ENCODE assay signal across 10 mouse cellular contexts in genomic region chr11:115071015-115071551, GRCm38 (mm10). TPM values are rescaled to one million over a fixed set of nuclear protein-coding genes. Genes with fewer than 3 reads are reported as not detected.
DNase-seq lines count a peak whose midpoint lies in the region; ATAC-seq lines count a peak whose summit lies in the region.
"Had no signal": no experiment of that assay in that cellular context is flagged by ENCODE, and none has a peak within 500 bp of the region (broad histone marks: within the 10 kb centered on the region; RNA-seq: fewer than 3 reads in every experiment).

No protein-coding gene starts in this region.

- H3K4me1 ChIP-seq in heart, embryonic 12.5 days (replicated peaks) = peaks cover 12% of the 10 kb centered on the region
- no peaks in the 10 kb centered on the region for H3K4me1 ChIP-seq in forebrain, embryonic 14.5 days (ENCODE audit: control insufficient read depth, insufficient read depth, low read length)
- H3K4me1 ChIP-seq in midbrain, embryonic 12.5 days = peaks cover 18% of the 10 kb centered on the region

- no peak overlapping the region for H3K4me3 ChIP-seq in heart, embryonic 12.5 days
- no peak overlapping the region for H3K4me3 ChIP-seq in forebrain, embryonic 14.5 days (ENCODE audit: low read depth, low read length)
- H3K4me3 ChIP-seq in midbrain, embryonic 12.5 days = no peak overlapping the region

- 14% methylated on average over 9 of the region's 9 CpGs for WGBS in heart, embryonic 12.5 days
- 14% methylated on average over 9 of the region's 9 CpGs for WGBS in forebrain, embryonic 14.5 days
- 9% methylated on average over 9 of the region's 9 CpGs for WGBS in midbrain, embryonic 12.5 days

- H3K9me3 ChIP-seq in heart, embryonic 12.5 days (replicated peaks) = no peaks in the 10 kb centered on the region
- H3K9me3 ChIP-seq in forebrain, embryonic 14.5 days (replicated peaks; ENCODE audit: control insufficient read depth, low read length) = no peaks in the 10 kb centered on the region
- no peaks in the 10 kb centered on the region for H3K9me3 ChIP-seq in midbrain, embryonic 12.5 days

- no peak for DNase-seq in heart, adult 18-20 months
- peak; percentile 73 for DNase-seq in Muller cell, postnatal 12 days (ENCODE audit: inconsistent ontology term)
- DNase-seq in forebrain, embryonic 14.5 days (ENCODE audit: low spot score) = no peak
- no peak for DNase-seq in ovary, adult 18-20 months (ENCODE audit: low spot score)
- no peak for DNase-seq in natural killer cell, adult 2 months (ENCODE audit: low spot score in 2 of 2)
- DNase-seq: cerebellum, adult 8-10 months had no signal

- H3K9ac ChIP-seq in heart, embryonic 12.5 days = no peak overlapping the region
- no peak overlapping the region for H3K9ac ChIP-seq in forebrain, embryonic 14.5 days (ENCODE audit: low read length)
- no peak overlapping the region for H3K9ac ChIP-seq in midbrain, embryonic 12.5 days (replicated peaks)

- no peak for ATAC-seq in heart, embryonic 12.5 days (ENCODE audit: insufficient number of reproducible peaks, low FRiP score)
- no peak for ATAC-seq in forebrain, embryonic 14.5 days
- ATAC-seq in midbrain, embryonic 12.5 days (ENCODE audit: low FRiP score, low read depth) = no peak
- no peak for ATAC-seq in cerebellum, adult (ENCODE audit: insufficient number of reproducible peaks, low FRiP score, low TSS enrichment)

- H3K36me3 ChIP-seq in heart, embryonic 12.5 days = no peaks in the 10 kb centered on the region
- no peaks in the 10 kb centered on the region for H3K36me3 ChIP-seq in forebrain, embryonic 14.5 days (ENCODE audit: control insufficient read depth, insufficient read depth, low read length)
- H3K36me3 ChIP-seq in midbrain, embryonic 12.5 days = no peaks in the 10 kb centered on the region

- peak overlapping the region; percentile 26 for H3K4me2 ChIP-seq in heart, embryonic 12.5 days
- peak overlapping the region; percentile 16; the same call in 1 of the 2 replicates for H3K4me2 ChIP-seq in forebrain, embryonic 14.5 days (ENCODE audit: low read length)
- peak overlapping the region; percentile 35 for H3K4me2 ChIP-seq in midbrain, embryonic 12.5 days (replicated peaks)

- H3K27ac ChIP-seq in heart, embryonic 12.5 days (ENCODE audit: poor library complexity, severe bottlenecking) = no peak overlapping the region
- H3K27ac ChIP-seq in forebrain, embryonic 14.5 days (ENCODE audit: low read depth, low read length) = no peak overlapping the region
- H3K27ac ChIP-seq in midbrain, embryonic 12.5 days (replicated peaks) = 0 out of 2 replicates have a peak overlapping the region, but pooled peaks have one; percentile 20

- 0 out of 2 replicates have a peak, but pooled peaks cover 4% of the 10 kb centered on the region for H3K27me3 ChIP-seq in heart, embryonic 12.5 days (replicated peaks)
- H3K27me3 ChIP-seq in forebrain, embryonic 14.5 days (replicated peaks; ENCODE audit: control insufficient read depth, insufficient read depth, low read length) = no peaks in the 10 kb centered on the region
- peaks cover 61% of the 10 kb centered on the region for H3K27me3 ChIP-seq in midbrain, embryonic 12.5 days

RNA-seq across cellular contexts. Expression of gene Cd300e, which starts 9.1 kb away (rescaled TPM):
- not detected in 2 replicates for polyA plus RNA-seq in heart, embryonic 12.5 days (2016; fragmentation: Nextera tagmentation; extraction: Ambion mirVana)
- total RNA-seq in heart, adult 18-20 months (2021) = under 1 TPM; 0.25 to 0.39 TPM
- not detected in 2 replicates for polyA plus RNA-seq in forebrain, embryonic 14.5 days (2014; fragmentation: Nextera tagmentation; extraction: Ambion mirVana)
- not detected in 2 replicates for polyA plus RNA-seq in midbrain, embryonic 12.5 days (2016; fragmentation: Nextera tagmentation; extraction: Ambion mirVana)
- total RNA-seq: layer of hippocampus, postnatal 25 days had no signal

RNA-seq across cellular contexts. Expression of gene Rab37, which starts 20.1 kb away (rescaled TPM):
- 1.8 TPM in 2 replicates for polyA plus RNA-seq in heart, embryonic 12.5 days (2016; fragmentation: Nextera tagmentation; extraction: Ambion mirVana)
- 1 to 10 TPM in 1 of 2 experiments, under 1 TPM in 1; 0.50 to 1.2 TPM for total RNA-seq in heart, adult 18-20 months (2021)
- 0.45 and 0.57 TPM in 2 replicates for polyA plus RNA-seq in forebrain, embryonic 14.5 days (2014; fragmentation: Nextera tagmentation; extraction: Ambion mirVana)
- 1.5 TPM in 2 replicates for polyA plus RNA-seq in midbrain, embryonic 12.5 days (2016; fragmentation: Nextera tagmentation; extraction: Ambion mirVana)

RNA-seq across cellular contexts. Expression of gene Cd300ld3, which starts 22.9 kb away (rescaled TPM):
- polyA plus RNA-seq in heart, embryonic 12.5 days (2016; fragmentation: Nextera tagmentation; extraction: Ambion mirVana) = not detected in 2 replicates
- 10 to 100 TPM; 11.4 TPM for total RNA-seq in heart, adult 18-20 months (2021)
- not detected in 2 replicates for polyA plus RNA-seq in forebrain, embryonic 14.5 days (2014; fragmentation: Nextera tagmentation; extraction: Ambion mirVana)
- not detected in 2 replicates for polyA plus RNA-seq in midbrain, embryonic 12.5 days (2016; fragmentation: Nextera tagmentation; extraction: Ambion mirVana)

RNA-seq across cellular contexts. Expression of gene Cd300ld5, which starts 33.5 kb away (rescaled TPM):
- polyA plus RNA-seq in heart, embryonic 12.5 days (2016; fragmentation: Nextera tagmentation; extraction: Ambion mirVana) = not detected in 2 replicates
- total RNA-seq in heart, adult 18-20 months (2021) = 1 to 10 TPM; 4.8 to 5.6 TPM
- polyA plus RNA-seq in forebrain, embryonic 14.5 days (2014; fragmentation: Nextera tagmentation; extraction: Ambion mirVana) = not detected in 2 replicates
- polyA plus RNA-seq in midbrain, embryonic 12.5 days (2016; fragmentation: Nextera tagmentation; extraction: Ambion mirVana) = not detected in 2 replicates

RNA-seq across cellular contexts. Expression of gene Cd300ld4, which starts 44.3 kb away (rescaled TPM):
- polyA plus RNA-seq in heart, embryonic 12.5 days (2016; fragmentation: Nextera tagmentation; extraction: Ambion mirVana) = not detected in 2 replicates
- total RNA-seq in heart, adult 18-20 months (2021) = under 1 TPM in 1 of 2 experiments, not detected in 1; 0.80 TPM
- polyA plus RNA-seq in forebrain, embryonic 14.5 days (2014; fragmentation: Nextera tagmentation; extraction: Ambion mirVana) = not detected in 2 replicates
- polyA plus RNA-seq in midbrain, embryonic 12.5 days (2016; fragmentation: Nextera tagmentation; extraction: Ambion mirVana) = not detected in 2 replicates
